Mouse (Mus musculus): ENCODE measurements at regions not wholly inside any gene's neighbourhood (a gene's known extent, or its start where the extent isn't known, plus 50 kb on each side); places are given as distances from the start of the nearest gene placed in this dataset.

GRCm38 (mm10) chr13:82780826-82781225 lies 723.0 kb upstream of the Mef2c start:
- no peak overlapping the region for H3K9ac ChIP-seq (replicated peaks)
- ATAC-seq (replicated peaks) = peak; percentile 75
- 16% methylated on average over 1 of the region's 1 CpGs for WGBS
- H3K27me3 ChIP-seq = no peaks in the 10 kb centered on the region
- H3K4me1 ChIP-seq = peaks cover 6% of the 10 kb centered on the region; the same call in 1 of the 2 replicates
- H3K36me3 ChIP-seq = no peaks in the 10 kb centered on the region
- no peak overlapping the region for H3K4me3 ChIP-seq
- H3K27ac ChIP-seq (replicated peaks) = peak overlapping the region; percentile 51; the same call in 1 of the 2 replicates
- no peaks in the 10 kb centered on the region for H3K9me3 ChIP-seq
- no peak overlapping the region for H3K4me2 ChIP-seq (replicated peaks)
